Mouse (Mus musculus): ENCODE measurements at regions not wholly inside any gene's neighbourhood (a gene's known extent, or its start where the extent isn't known, plus 50 kb on each side); places are given as distances from the start of the nearest gene placed in this dataset.

DNA sequence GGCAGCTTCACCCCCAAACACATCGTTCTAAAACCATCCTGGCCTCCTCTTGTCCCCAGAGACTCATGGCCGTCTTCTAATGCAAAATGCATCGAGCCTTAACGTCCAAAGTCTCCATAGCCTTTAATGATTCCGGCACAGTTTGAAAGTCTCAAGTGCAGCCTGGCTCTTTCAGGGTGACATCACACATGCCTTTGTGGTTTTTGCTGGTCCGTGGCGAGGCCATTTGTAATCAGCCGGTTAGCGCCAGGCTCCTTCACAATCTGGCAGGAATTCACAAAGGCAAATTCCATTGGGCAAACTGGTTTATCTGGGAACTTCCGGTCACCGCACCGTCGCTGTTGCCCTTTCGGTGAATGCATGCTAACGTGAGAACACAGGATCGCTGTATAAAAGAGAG lies 75.4 kb upstream of the Runx3 start:
- H3K4me2 ChIP-seq (ENCODE audit: low read depth, low read length) = no peak overlapping the region
- no peak overlapping the region for H3K4me3 ChIP-seq (ENCODE audit: low read length)
- H3K9me3 ChIP-seq (replicated peaks; ENCODE audit: control insufficient read depth, low read length) = no peaks in the 10 kb centered on the region
- no peak overlapping the region for H3K9ac ChIP-seq (ENCODE audit: low read length)
- H3K27me3 ChIP-seq (ENCODE audit: control insufficient read depth, insufficient read depth, low read length) = 0 out of 2 replicates have a peak, but pooled peaks cover 2% of the 10 kb centered on the region
- no peaks in the 10 kb centered on the region for H3K36me3 ChIP-seq (ENCODE audit: control insufficient read depth, insufficient read depth)
- 0 out of 2 replicates have a peak, but pooled peaks cover 2% of the 10 kb centered on the region for H3K4me1 ChIP-seq (ENCODE audit: control insufficient read depth, insufficient read depth, low read length)
- H3K27ac ChIP-seq (ENCODE audit: low read length) = no peak overlapping the region
- no peak for ATAC-seq (replicated peaks; ENCODE audit: extremely low read depth, insufficient read depth, low FRiP score)
- 47% methylated on average over 16 of the region's 16 CpGs for WGBS

GRCm38 (mm10) chr4:135046619-135047018 lies 73.8 kb upstream of the Runx3 start:
- H3K27ac ChIP-seq (ENCODE audit: low read length) = no peak overlapping the region
- WGBS = 84% methylated on average over 7 of the region's 7 CpGs
- H3K36me3 ChIP-seq (ENCODE audit: control insufficient read depth, insufficient read depth) = no peaks in the 10 kb centered on the region
- no peak overlapping the region for H3K4me2 ChIP-seq (ENCODE audit: low read depth, low read length)
- 0 out of 2 replicates have a peak, but pooled peaks cover 2% of the 10 kb centered on the region for H3K4me1 ChIP-seq (ENCODE audit: control insufficient read depth, insufficient read depth, low read length)
- H3K9me3 ChIP-seq (replicated peaks; ENCODE audit: control insufficient read depth, low read length) = no peaks in the 10 kb centered on the region
- no peak overlapping the region for H3K9ac ChIP-seq (ENCODE audit: low read length)
- H3K27me3 ChIP-seq (ENCODE audit: control insufficient read depth, insufficient read depth, low read length) = 0 out of 2 replicates have a peak, but pooled peaks cover 2% of the 10 kb centered on the region
- no peak overlapping the region for H3K4me3 ChIP-seq (ENCODE audit: low read length)
- no peak for ATAC-seq (replicated peaks; ENCODE audit: extremely low read depth, insufficient read depth, low FRiP score)

- no peak overlapping the region for H3K9ac ChIP-seq (ENCODE audit: low read length)
- 0 out of 2 replicates have a peak, but pooled peaks cover 2% of the 10 kb centered on the region for H3K4me1 ChIP-seq (ENCODE audit: control insufficient read depth, insufficient read depth, low read length)
- H3K36me3 ChIP-seq (ENCODE audit: control insufficient read depth, insufficient read depth) = no peaks in the 10 kb centered on the region
- H3K4me2 ChIP-seq (ENCODE audit: low read depth, low read length) = no peak overlapping the region
- no peak for ATAC-seq (replicated peaks; ENCODE audit: extremely low read depth, insufficient read depth, low FRiP score)
- no peaks in the 10 kb centered on the region for H3K9me3 ChIP-seq (replicated peaks; ENCODE audit: control insufficient read depth, low read length)
- H3K27ac ChIP-seq (ENCODE audit: low read length) = no peak overlapping the region
- H3K27me3 ChIP-seq (ENCODE audit: control insufficient read depth, insufficient read depth, low read length) = 0 out of 2 replicates have a peak, but pooled peaks cover 2% of the 10 kb centered on the region
- H3K4me3 ChIP-seq (ENCODE audit: low read length) = no peak overlapping the region
- WGBS = 46% methylated on average over 6 of the region's 6 CpGs
Measured at GRCm38 (mm10) chr4:135047251-135047650, 73.2 kb upstream of the Runx3 start.

DNA sequence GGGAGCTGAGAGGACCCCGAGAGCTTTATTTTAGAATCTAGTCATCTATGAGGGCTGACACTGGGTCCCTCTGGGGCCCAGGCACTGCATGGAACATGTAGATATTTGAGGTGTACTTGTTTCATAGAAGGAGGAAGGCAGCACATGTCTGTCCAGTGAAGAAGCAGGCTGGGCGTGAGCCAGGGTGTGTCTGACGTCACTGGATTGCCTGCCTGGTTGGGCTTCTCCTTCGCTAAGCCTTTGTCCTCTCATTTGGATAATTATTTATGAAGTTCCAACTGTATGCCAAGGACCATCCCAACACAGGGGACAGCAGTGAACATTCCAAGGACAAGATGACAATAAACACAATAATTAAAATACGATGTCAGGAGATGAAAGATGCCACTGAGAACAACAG lies 72.7 kb upstream of the Runx3 start:
- Histone ChIP-seq H3K9me3 (replicated peaks; ENCODE audit: control insufficient read depth, low read length) (no peaks in the 10 kb centered on the region), H3K4me1 (ENCODE audit: control insufficient read depth, insufficient read depth, low read length) (0 out of 2 replicates have a peak, but pooled peaks cover 2% of the 10 kb centered on the region), H3K27ac (ENCODE audit: low read length) (no peak overlapping the region), H3K36me3 (ENCODE audit: control insufficient read depth, insufficient read depth) (no peaks in the 10 kb centered on the region), H3K27me3 (ENCODE audit: control insufficient read depth, insufficient read depth, low read length) (0 out of 2 replicates have a peak, but pooled peaks cover 2% of the 10 kb centered on the region), H3K4me2 (ENCODE audit: low read depth, low read length) (no peak overlapping the region), H3K4me3 (ENCODE audit: low read length) (no peak overlapping the region), H3K9ac (ENCODE audit: low read length) (no peak overlapping the region)
- WGBS = 64% methylated on average over 5 of the region's 5 CpGs
- no peak for ATAC-seq (replicated peaks; ENCODE audit: extremely low read depth, insufficient read depth, low FRiP score)

DNA sequence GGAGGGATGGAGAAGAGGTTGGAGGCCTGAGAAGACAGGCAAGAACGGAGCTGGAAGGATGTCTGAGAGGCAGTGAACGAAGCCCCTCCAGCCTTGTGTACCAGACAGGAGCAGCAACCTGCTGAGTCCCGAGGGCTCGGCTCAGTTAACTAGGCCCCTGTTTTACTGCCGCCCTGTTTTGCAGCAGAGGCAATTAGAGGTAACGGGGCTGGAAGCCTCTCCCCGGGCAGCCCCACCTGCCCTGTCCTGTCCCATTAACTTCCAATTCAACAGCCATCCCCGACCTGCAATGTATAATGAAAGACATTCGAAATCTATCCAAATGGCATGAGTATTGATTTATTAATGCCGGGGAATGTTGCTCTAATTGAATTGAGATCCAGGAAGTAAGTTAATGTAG lies 70.5 kb upstream of the Runx3 start:
- H3K36me3 ChIP-seq (ENCODE audit: control insufficient read depth, insufficient read depth) = no peaks in the 10 kb centered on the region
- H3K27ac ChIP-seq (ENCODE audit: low read length) = no peak overlapping the region
- peaks cover 4% of the 10 kb centered on the region; the same call in 1 of the 2 replicates for H3K9me3 ChIP-seq (replicated peaks; ENCODE audit: control insufficient read depth, low read length)
- no peaks in the 10 kb centered on the region for H3K27me3 ChIP-seq (ENCODE audit: control insufficient read depth, insufficient read depth, low read length)
- no peak overlapping the region for H3K4me2 ChIP-seq (ENCODE audit: low read depth, low read length)
- no peak for ATAC-seq (replicated peaks; ENCODE audit: extremely low read depth, insufficient read depth, low FRiP score)
- no peak overlapping the region for H3K9ac ChIP-seq (ENCODE audit: low read length)
- 81% methylated on average over 10 of the region's 10 CpGs for WGBS
- H3K4me1 ChIP-seq (ENCODE audit: control insufficient read depth, insufficient read depth, low read length) = 0 out of 2 replicates have a peak, but pooled peaks cover 2% of the 10 kb centered on the region
- H3K4me3 ChIP-seq (ENCODE audit: low read length) = no peak overlapping the region

GRCm38 (mm10) chr4:135051466-135051865 lies 69.0 kb upstream of the Runx3 start:
- no peaks in the 10 kb centered on the region for H3K27me3 ChIP-seq (ENCODE audit: control insufficient read depth, insufficient read depth, low read length)
- H3K4me3 ChIP-seq (ENCODE audit: low read length) = no peak overlapping the region
- ATAC-seq (replicated peaks; ENCODE audit: extremely low read depth, insufficient read depth, low FRiP score) = no peak
- H3K9me3 ChIP-seq (replicated peaks; ENCODE audit: control insufficient read depth, low read length) = peaks cover 4% of the 10 kb centered on the region; the same call in 1 of the 2 replicates
- H3K27ac ChIP-seq (ENCODE audit: low read length) = no peak overlapping the region
- 0 out of 2 replicates have a peak, but pooled peaks cover 2% of the 10 kb centered on the region for H3K4me1 ChIP-seq (ENCODE audit: control insufficient read depth, insufficient read depth, low read length)
- H3K4me2 ChIP-seq (ENCODE audit: low read depth, low read length) = no peak overlapping the region
- H3K36me3 ChIP-seq (ENCODE audit: control insufficient read depth, insufficient read depth) = no peaks in the 10 kb centered on the region
- 74% methylated on average over 11 of the region's 11 CpGs for WGBS
- no peak overlapping the region for H3K9ac ChIP-seq (ENCODE audit: low read length)

DNA sequence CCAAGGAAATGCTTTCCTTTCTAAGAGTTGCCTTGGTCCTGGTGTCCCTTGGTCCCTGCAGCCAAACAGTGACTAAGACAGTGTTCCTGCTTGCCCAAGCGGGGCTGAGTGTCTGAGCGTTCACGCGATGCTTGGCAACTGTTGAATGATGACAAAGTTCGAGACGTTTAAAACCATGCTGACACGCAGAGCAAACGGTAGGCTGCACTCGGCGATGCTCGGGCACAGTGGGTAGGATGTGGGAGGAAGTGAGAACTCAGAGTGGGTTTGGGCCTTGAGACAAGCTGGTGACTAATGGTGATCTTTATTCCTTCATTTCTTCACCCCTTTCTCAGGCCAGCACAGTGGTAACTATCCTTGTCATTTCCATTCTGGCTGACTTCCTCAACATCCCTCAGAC lies 66.9 kb upstream of the Runx3 start:
- Histone ChIP-seq H3K9ac (ENCODE audit: low read length) (no peak overlapping the region), H3K36me3 (ENCODE audit: control insufficient read depth, insufficient read depth) (no peaks in the 10 kb centered on the region), H3K4me1 (ENCODE audit: control insufficient read depth, insufficient read depth, low read length) (no peaks in the 10 kb centered on the region), H3K27me3 (ENCODE audit: control insufficient read depth, insufficient read depth, low read length) (no peaks in the 10 kb centered on the region), H3K9me3 (replicated peaks; ENCODE audit: control insufficient read depth, low read length) (peaks cover 4% of the 10 kb centered on the region; the same call in 1 of the 2 replicates), H3K4me3 (ENCODE audit: low read length) (no peak overlapping the region), H3K4me2 (ENCODE audit: low read depth, low read length) (no peak overlapping the region), H3K27ac (ENCODE audit: low read length) (no peak overlapping the region)
- 90% methylated on average over 11 of the region's 11 CpGs for WGBS
- no peak for ATAC-seq (replicated peaks; ENCODE audit: extremely low read depth, insufficient read depth, low FRiP score)

- no peak for ATAC-seq (replicated peaks; ENCODE audit: extremely low read depth, insufficient read depth, low FRiP score)
- WGBS = 58% methylated on average over 10 of the region's 10 CpGs
- H3K9me3 ChIP-seq (replicated peaks; ENCODE audit: control insufficient read depth, low read length) = peaks cover 4% of the 10 kb centered on the region; the same call in 1 of the 2 replicates
Measured at GRCm38 (mm10) chr4:135054353-135054752, 66.1 kb upstream of the Runx3 start.

DNA sequence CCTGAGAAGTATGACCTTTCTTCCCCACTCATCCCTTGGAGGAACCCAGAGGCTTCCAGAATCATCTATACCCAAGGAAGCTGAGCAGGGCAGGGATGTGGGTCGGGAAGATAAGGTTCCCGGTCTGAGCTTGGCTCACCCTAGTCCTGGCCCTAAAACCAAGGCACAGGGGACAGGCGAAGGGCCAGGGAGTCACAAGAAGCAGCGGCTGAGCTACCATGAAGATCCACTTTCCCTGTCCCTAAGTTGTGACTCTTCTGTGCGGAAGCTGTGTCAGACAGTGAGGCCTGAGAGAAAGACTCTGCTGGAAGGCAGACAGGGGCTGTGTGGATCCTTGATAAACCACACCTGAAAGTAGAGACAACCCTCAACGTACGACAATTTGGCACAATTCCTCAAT lies 64.1 kb upstream of the Runx3 start:
- ATAC-seq (replicated peaks; ENCODE audit: extremely low read depth, insufficient read depth, low FRiP score) = no peak
- no peaks in the 10 kb centered on the region for H3K36me3 ChIP-seq (ENCODE audit: control insufficient read depth, insufficient read depth)
- H3K9me3 ChIP-seq (replicated peaks; ENCODE audit: control insufficient read depth, low read length) = peaks cover 4% of the 10 kb centered on the region; the same call in 1 of the 2 replicates
- H3K27me3 ChIP-seq (ENCODE audit: control insufficient read depth, insufficient read depth, low read length) = no peaks in the 10 kb centered on the region
- WGBS = 86% methylated on average over 7 of the region's 7 CpGs
- no peak overlapping the region for H3K9ac ChIP-seq (ENCODE audit: low read length)
- H3K27ac ChIP-seq (ENCODE audit: low read length) = no peak overlapping the region
- H3K4me3 ChIP-seq (ENCODE audit: low read length) = no peak overlapping the region
- no peaks in the 10 kb centered on the region for H3K4me1 ChIP-seq (ENCODE audit: control insufficient read depth, insufficient read depth, low read length)
- H3K4me2 ChIP-seq (ENCODE audit: low read depth, low read length) = no peak overlapping the region

More at GRCm38 (mm10) chr4:135054353-135054752, 66.1 kb upstream of the Runx3 start:
- no peak overlapping the region for H3K4me2 ChIP-seq (ENCODE audit: low read depth, low read length)
- no peak overlapping the region for H3K9ac ChIP-seq (ENCODE audit: low read length)
- H3K27ac ChIP-seq (ENCODE audit: low read length) = no peak overlapping the region
- H3K36me3 ChIP-seq (ENCODE audit: control insufficient read depth, insufficient read depth) = no peaks in the 10 kb centered on the region
- no peaks in the 10 kb centered on the region for H3K27me3 ChIP-seq (ENCODE audit: control insufficient read depth, insufficient read depth, low read length)
- H3K4me1 ChIP-seq (ENCODE audit: control insufficient read depth, insufficient read depth, low read length) = no peaks in the 10 kb centered on the region
- H3K4me3 ChIP-seq (ENCODE audit: low read length) = no peak overlapping the region

Data from heart, embryonic 16.5 days (tissue).